Mouse (Mus musculus) kidney, embryonic 14.5 days (tissue): ENCODE measurements at regions not wholly inside any gene's neighbourhood (a gene's known extent, or its start where the extent isn't known, plus 50 kb on each side); places are given as distances from the start of the nearest gene placed in this dataset.

Source experiments
- ATAC-seq: fragments of 200-750 bp; cut with Nextera tagmentation; 2 replicates; pipeline ENCODE4 v1.8.0; 2017; ENCODE audit warnings: moderate number of reproducible peaks, mild to moderate bottlenecking, moderate TSS enrichment, moderate library complexity; ENCODE audit not compliant: low FRiP score, low TSS enrichment
- H3K27ac ChIP-seq: fragments of 300-500 bp; sonication (generic); 2 replicates; pipeline ENCODE4 v1.5.1; 2014; ENCODE audit warnings: low read depth, mild to moderate bottlenecking, low read length, moderate library complexity, mixed read lengths
- H3K27me3 ChIP-seq: fragments of 300-500 bp; sonication (generic); 2 replicates; pipeline ENCODE4 v1.6.1; 2014; ENCODE audit warnings: mild to moderate bottlenecking, low read length; ENCODE audit not compliant: control insufficient read depth, insufficient read depth
- H3K36me3 ChIP-seq: fragments of 300-500 bp; sonication (generic); 2 replicates; pipeline ENCODE4 v1.6.1; 2014; ENCODE audit warnings: low read length, mixed read lengths; ENCODE audit not compliant: control insufficient read depth, insufficient read depth
- H3K4me1 ChIP-seq: fragments of 300-500 bp; sonication (generic); 2 replicates; pipeline ENCODE4 v1.6.1; 2014; ENCODE audit warnings: low read length, mixed read lengths; ENCODE audit not compliant: control insufficient read depth, insufficient read depth
- H3K4me2 ChIP-seq: fragments of 300-500 bp; sonication (generic); replicated peaks from 2 replicates; pipeline ENCODE4 v1.6.1; 2014; ENCODE audit warnings: low read depth, mild to moderate bottlenecking, low read length
- H3K4me3 ChIP-seq: fragments of 300-500 bp; sonication (generic); 2 replicates; pipeline ENCODE4 v1.5.1; 2014; ENCODE audit warnings: mild to moderate bottlenecking, low read length
- H3K9ac ChIP-seq: fragments of 300-500 bp; sonication (generic); 2 replicates; pipeline ENCODE4 v1.6.1; 2014; ENCODE audit warnings: low read depth, mild to moderate bottlenecking, low read length, moderate library complexity
- H3K9me3 ChIP-seq: fragments of 300-500 bp; sonication (generic); 2 replicates; pipeline ENCODE4 v1.6.1; 2016; ENCODE audit warnings: low read length; ENCODE audit not compliant: control insufficient read depth
- WGBS: fragments of 180-500 bp; shearing (Covaris S2); extraction: QIAGEN DNeasy Blood & Tissue Kit; methylation state at CpG from one replicate; pipeline ENCODE4 v1.1.7; 2014; 5-methylcytosine and 5-hydroxymethylcytosine counted together

- no peaks in the 10 kb centered on the region for H3K4me1 ChIP-seq
- 87% methylated on average over 4 of the region's 4 CpGs for WGBS
- H3K9me3 ChIP-seq = no peaks in the 10 kb centered on the region
- H3K27me3 ChIP-seq = no peaks in the 10 kb centered on the region
- no peak overlapping the region for H3K4me2 ChIP-seq
- no peak overlapping the region for H3K4me3 ChIP-seq
- H3K27ac ChIP-seq = no peak overlapping the region
- H3K36me3 ChIP-seq = no peaks in the 10 kb centered on the region
- no peak overlapping the region for H3K9ac ChIP-seq
- no peak for ATAC-seq
Measured at GRCm38 (mm10) chr3:83620435-83620834, 145.7 kb upstream of the Sfrp2 start.

- no peak overlapping the region for H3K4me3 ChIP-seq
- H3K9me3 ChIP-seq = no peaks in the 10 kb centered on the region
- no peak overlapping the region for H3K27ac ChIP-seq
- no peaks in the 10 kb centered on the region for H3K27me3 ChIP-seq
- no peak for ATAC-seq
- no peaks in the 10 kb centered on the region for H3K4me1 ChIP-seq
- H3K9ac ChIP-seq = no peak overlapping the region
- 52% methylated on average over 9 of the region's 9 CpGs for WGBS
- no peaks in the 10 kb centered on the region for H3K36me3 ChIP-seq
- H3K4me2 ChIP-seq = no peak overlapping the region
Measured at GRCm38 (mm10) chr3:83633032-83633431, 133.1 kb upstream of the Sfrp2 start.

- no peak for ATAC-seq
- WGBS = 82% methylated on average over 4 of the region's 4 CpGs
- H3K4me1 ChIP-seq = no peaks in the 10 kb centered on the region
Measured at GRCm38 (mm10) chr3:83640433-83640832, 125.7 kb upstream of the Sfrp2 start.

GRCm38 (mm10) chr3:83663716-83664115, 102.4 kb upstream of the Sfrp2 start:
- Histone ChIP-seq H3K4me2 (no peak overlapping the region), H3K36me3 (no peaks in the 10 kb centered on the region), H3K9me3 (no peaks in the 10 kb centered on the region), H3K4me3 (no peak overlapping the region), H3K27ac (no peak overlapping the region), H3K9ac (no peak overlapping the region), H3K4me1 (no peaks in the 10 kb centered on the region), H3K27me3 (no peaks in the 10 kb centered on the region)
- no peak for ATAC-seq
- 96% methylated on average over 1 of the region's 1 CpGs for WGBS

More at GRCm38 (mm10) chr3:83640433-83640832, 125.7 kb upstream of the Sfrp2 start:
- Histone ChIP-seq H3K4me3 (no peak overlapping the region), H3K4me2 (no peak overlapping the region), H3K9me3 (no peaks in the 10 kb centered on the region), H3K27me3 (no peaks in the 10 kb centered on the region), H3K9ac (no peak overlapping the region), H3K36me3 (no peaks in the 10 kb centered on the region), H3K27ac (no peak overlapping the region)

GRCm38 (mm10) chr3:83676147-83676546, 90.0 kb upstream of the Sfrp2 start:
- Histone ChIP-seq H3K4me2 (no peak overlapping the region), H3K27ac (no peak overlapping the region), H3K4me1 (no peaks in the 10 kb centered on the region), H3K9ac (no peak overlapping the region), H3K9me3 (no peaks in the 10 kb centered on the region), H3K36me3 (no peaks in the 10 kb centered on the region), H3K27me3 (no peaks in the 10 kb centered on the region), H3K4me3 (no peak overlapping the region)
- 91% methylated on average over 5 of the region's 5 CpGs for WGBS
- ATAC-seq = no peak

GRCm38 (mm10) chr3:83686611-83687010, 79.5 kb upstream of the Sfrp2 start:
- Histone ChIP-seq H3K4me3 (no peak overlapping the region), H3K27me3 (no peaks in the 10 kb centered on the region), H3K4me2 (no peak overlapping the region), H3K4me1 (no peaks in the 10 kb centered on the region), H3K36me3 (no peaks in the 10 kb centered on the region), H3K9ac (no peak overlapping the region), H3K27ac (no peak overlapping the region), H3K9me3 (no peaks in the 10 kb centered on the region)
- WGBS = 93% methylated on average over 15 of the region's 15 CpGs
- no peak for ATAC-seq

GRCm38 (mm10) chr3:83687503-83687902, 78.6 kb upstream of the Sfrp2 start:
- Histone ChIP-seq H3K4me3 (no peak overlapping the region), H3K27me3 (no peaks in the 10 kb centered on the region), H3K4me2 (no peak overlapping the region), H3K4me1 (no peaks in the 10 kb centered on the region), H3K27ac (no peak overlapping the region), H3K9me3 (no peaks in the 10 kb centered on the region), H3K36me3 (no peaks in the 10 kb centered on the region), H3K9ac (no peak overlapping the region)
- 90% methylated on average over 4 of the region's 4 CpGs for WGBS
- ATAC-seq = no peak

- no peaks in the 10 kb centered on the region for H3K27me3 ChIP-seq
Measured at GRCm38 (mm10) chr3:83689068-83689976, 76.8 kb upstream of the Sfrp2 start.

GRCm38 (mm10) chr3:83694505-83694904, 71.6 kb upstream of the Sfrp2 start:
- no peak overlapping the region for H3K9ac ChIP-seq
- H3K27ac ChIP-seq = no peak overlapping the region
- WGBS = 61% methylated on average over 5 of the region's 5 CpGs
- no peak for ATAC-seq
- no peaks in the 10 kb centered on the region for H3K27me3 ChIP-seq
- H3K4me2 ChIP-seq = no peak overlapping the region
- no peak overlapping the region for H3K4me3 ChIP-seq
- H3K4me1 ChIP-seq = no peaks in the 10 kb centered on the region
- H3K9me3 ChIP-seq = no peaks in the 10 kb centered on the region
- H3K36me3 ChIP-seq = no peaks in the 10 kb centered on the region

More at GRCm38 (mm10) chr3:83689068-83689976, 76.8 kb upstream of the Sfrp2 start:
- Histone ChIP-seq H3K9me3 (no peaks in the 10 kb centered on the region), H3K4me3 (no peak overlapping the region), H3K4me1 (no peaks in the 10 kb centered on the region), H3K9ac (no peak overlapping the region), H3K27ac (no peak overlapping the region), H3K36me3 (no peaks in the 10 kb centered on the region), H3K4me2 (no peak overlapping the region)
- 67% methylated on average over 12 of the region's 12 CpGs for WGBS
- ATAC-seq = no peak
